Mouse (Mus musculus): Measurements from ENCODE around the gene Phyhipl. TPM values are rescaled to one million over a fixed set of nuclear protein-coding genes. Genes with fewer than 3 reads are reported as not detected.

Gene Phyhipl
- polyA plus RNA-seq, 1 experiment from 2014 or later, result 131 TPM

DNA sequence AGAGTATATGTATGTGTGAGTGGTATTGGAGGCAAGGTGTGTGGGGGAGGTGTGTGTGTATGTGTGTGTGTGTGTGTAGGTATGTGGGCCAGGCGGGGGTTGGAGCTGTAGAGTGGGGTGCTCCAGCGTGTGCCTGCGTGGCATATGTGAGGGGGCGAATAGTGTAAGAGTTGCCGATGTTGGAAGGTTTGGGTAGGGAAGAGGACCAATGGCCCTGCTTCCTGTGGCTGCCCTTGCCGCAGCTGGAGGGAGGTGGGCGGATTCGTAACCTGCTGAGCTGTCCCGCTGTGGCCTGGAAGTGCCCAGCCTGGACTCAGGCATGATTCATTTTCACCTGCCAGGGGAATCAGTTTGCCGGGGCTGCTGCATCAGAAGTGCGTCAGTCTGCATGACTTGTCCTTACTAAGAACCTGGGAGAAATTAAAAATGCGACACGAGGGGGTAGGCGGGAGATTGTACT is 136.1 kb downstream of the Phyhipl start:
- peak overlapping the region; percentile 72; the same call in 1 of the 2 replicates for H3K27ac ChIP-seq
- 10% methylated on average over 14 of the region's 14 CpGs for WGBS
- peak; percentile 30 for ATAC-seq (ENCODE audit: low FRiP score)

DNA sequence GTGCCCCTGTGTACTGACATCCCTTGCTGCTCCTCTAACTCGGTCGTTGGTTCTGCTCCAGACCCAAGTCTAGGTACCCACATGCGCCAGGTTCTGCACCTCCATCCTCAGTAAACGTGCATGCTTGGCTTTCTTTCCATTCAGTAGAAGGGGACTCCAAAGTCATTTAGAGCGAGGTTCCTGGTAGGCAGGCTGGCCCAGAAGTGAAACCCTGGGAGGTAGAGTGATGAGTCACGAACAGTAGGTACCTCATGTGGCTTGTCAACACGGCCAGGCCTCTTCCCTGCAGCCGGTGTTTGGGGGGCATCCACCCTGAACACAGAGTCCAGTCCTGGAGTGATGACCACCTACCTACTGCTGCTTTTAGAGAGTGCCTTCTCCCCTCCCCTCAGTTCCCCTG is 139.1 kb downstream of the Phyhipl start:
- Histone ChIP-seq H3K36me3 (no peaks in the 10 kb centered on the region), H3K4me2 (replicated peaks) (no peak overlapping the region), H3K27ac (no peak overlapping the region), H3K27me3 (no peaks in the 10 kb centered on the region), H3K9me3 (replicated peaks) (no peaks in the 10 kb centered on the region), H3K9ac (no peak overlapping the region), H3K4me3 (no peak overlapping the region), H3K4me1 (peaks cover 24% of the 10 kb centered on the region)
- 83% methylated on average over 8 of the region's 8 CpGs for WGBS
- ATAC-seq (ENCODE audit: low FRiP score), result no peak

More for the DNA sequence above, 136.1 kb downstream of the Phyhipl start:
- H3K27me3 ChIP-seq, result no peaks in the 10 kb centered on the region
- H3K36me3 ChIP-seq, result peaks cover 10% of the 10 kb centered on the region; the same call in 1 of the 2 replicates
- peak overlapping the region; percentile 58 for H3K9ac ChIP-seq
- peak overlapping the region; percentile 88 for H3K4me2 ChIP-seq (replicated peaks)
- H3K4me1 ChIP-seq, result peaks cover 26% of the 10 kb centered on the region
- H3K4me3 ChIP-seq, result peak overlapping the region; percentile 45
- no peaks in the 10 kb centered on the region for H3K9me3 ChIP-seq (replicated peaks)

DNA sequence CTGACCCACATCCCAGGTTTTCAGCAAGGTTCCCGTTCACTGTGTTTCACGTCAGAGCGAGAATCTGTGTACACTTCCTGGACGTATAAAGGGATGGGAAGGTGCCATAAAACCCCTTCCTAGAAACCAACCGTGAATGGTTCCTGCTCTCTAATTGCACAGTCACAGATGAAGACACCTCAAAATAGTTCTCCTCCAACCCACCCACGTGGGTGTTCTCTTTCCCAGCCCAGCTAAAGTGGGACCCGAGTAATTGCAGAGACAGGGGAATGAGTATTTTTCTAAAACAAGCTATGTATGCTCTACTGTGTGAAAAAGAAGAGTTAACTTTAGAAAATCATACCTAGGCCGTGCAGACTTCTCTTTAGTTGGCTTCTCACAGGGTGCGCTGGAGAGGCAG is 140.9 kb downstream of the Phyhipl start:
- H3K27me3 ChIP-seq, result no peaks in the 10 kb centered on the region
- no peak overlapping the region for H3K4me3 ChIP-seq
- H3K9me3 ChIP-seq (replicated peaks), result no peaks in the 10 kb centered on the region
- no peak overlapping the region for H3K27ac ChIP-seq
- 93% methylated on average over 9 of the region's 9 CpGs for WGBS
- no peaks in the 10 kb centered on the region for H3K36me3 ChIP-seq
- peaks cover 9% of the 10 kb centered on the region for H3K4me1 ChIP-seq
- ATAC-seq (ENCODE audit: low FRiP score), result no peak
- no peak overlapping the region for H3K4me2 ChIP-seq (replicated peaks)
- no peak overlapping the region for H3K9ac ChIP-seq

DNA sequence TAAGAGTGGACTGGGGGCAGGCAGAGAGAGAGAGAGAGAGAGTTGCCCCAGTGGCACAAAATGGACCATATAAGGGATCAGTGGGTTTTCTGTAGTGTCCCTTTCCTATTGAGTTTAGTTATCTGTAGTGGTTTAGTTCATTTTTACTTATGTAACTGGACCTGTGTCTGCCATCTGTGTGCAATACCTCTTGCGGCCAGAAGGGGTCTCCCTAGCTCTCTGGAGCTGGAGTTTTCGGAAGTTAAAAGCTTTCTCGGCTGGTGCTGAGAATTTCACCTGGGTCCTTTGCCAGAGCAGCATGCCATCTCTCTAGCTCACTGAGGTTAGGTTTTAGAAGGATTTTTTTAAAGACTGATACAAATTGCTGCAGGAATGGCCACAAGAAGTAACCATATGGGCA is 147.9 kb downstream of the Phyhipl start:
- 92% methylated on average over 3 of the region's 3 CpGs for WGBS
- ATAC-seq (ENCODE audit: low FRiP score), result no peak

More for the DNA sequence above, 147.9 kb downstream of the Phyhipl start:
- Histone ChIP-seq H3K9ac (no peak overlapping the region), H3K27ac (no peak overlapping the region), H3K4me1 (peaks cover 12% of the 10 kb centered on the region), H3K4me3 (no peak overlapping the region), H3K36me3 (no peaks in the 10 kb centered on the region), H3K27me3 (no peaks in the 10 kb centered on the region), H3K9me3 (replicated peaks) (no peaks in the 10 kb centered on the region), H3K4me2 (replicated peaks) (no peak overlapping the region)

Other genes with a start within 250 kb of the Phyhipl start
- gene Fam13c, start 215.5 kb downstream of the Phyhipl start, polyA plus RNA-seq (2016; fragmentation: Nextera tagmentation; extraction: Ambion mirVana), result 22.1 and 23.7 TPM in 2 replicates